Mouse (Mus musculus) thymus, adult 2 months (tissue): ENCODE results near the gene Wbp1l. TPM values are rescaled to one million over a fixed set of nuclear protein-coding genes. Genes with fewer than 3 reads are reported as not detected.

ENCODE experiments used
- DNase-seq: peaks from one replicate; pipeline ENCODE4 v3.0.0; 2021
- H3K27ac ChIP-seq: fragments of 200-500 bp; 2 replicates; pipeline ENCODE4 v1.5.1; 2012; ENCODE audit warnings: low read length, control low read depth; ENCODE audit not compliant: control insufficient read depth, insufficient read depth
- H3K27me3 ChIP-seq: fragments of 200-500 bp; 2 replicates; pipeline ENCODE4 v1.6.1; 2012; ENCODE audit warnings: mild to moderate bottlenecking, low read length, moderate library complexity, mixed read lengths; ENCODE audit not compliant: control insufficient read depth, insufficient read depth
- H3K36me3 ChIP-seq: fragments of 200-500 bp; 2 replicates; pipeline ENCODE4 v1.6.1; 2012; ENCODE audit warnings: mild to moderate bottlenecking, low read length, moderate library complexity; ENCODE audit not compliant: control insufficient read depth, insufficient read depth
- H3K4me1 ChIP-seq: fragments of 200-500 bp; replicated peaks from 2 replicates; pipeline ENCODE4 v1.6.1; 2012; ENCODE audit warnings: low read length; ENCODE audit not compliant: control insufficient read depth, insufficient read depth
- H3K4me3 ChIP-seq: fragments of 200-500 bp; 2 replicates; pipeline ENCODE4 v1.5.1; 2012; ENCODE audit warnings: mild to moderate bottlenecking, low read length, control low read depth, moderate library complexity; ENCODE audit not compliant: control insufficient read depth, insufficient read depth
- CTCF ChIP-seq: fragments of 200-500 bp; IDR thresholded peaks from 2 replicates; pipeline ENCODE4 v1.5.1; 2012; ENCODE audit warnings: mild to moderate bottlenecking, control low read depth, low read length, moderate library complexity, borderline replicate concordance; ENCODE audit not compliant: control insufficient read depth, poor library complexity, insufficient read depth; ENCODE audit errors: extremely low read depth
- POLR2A ChIP-seq: fragments of 200-500 bp; IDR thresholded peaks from 2 replicates; pipeline ENCODE4 v1.6.1; 2012; ENCODE audit warnings: mild to moderate bottlenecking, low read length, control low read depth, moderate library complexity; ENCODE audit not compliant: control insufficient read depth, poor library complexity, insufficient read depth; ENCODE audit errors: extremely low read depth
- WGBS: fragments of 180-500 bp; shearing (Covaris S2); methylation state at CpG from one replicate; pipeline ENCODE4 v1.1.7; 2018; 5-methylcytosine and 5-hydroxymethylcytosine counted together
- polyA plus RNA-seq: library from polyadenylated mRNA; depleted of rRNA; stranded (reverse); fragments of >200 nt; gene quantifications from 2 replicates; pipeline ENCODE4 v1.2.3, GENCODE M21; 2012

The Wbp1l gene
- polyA plus RNA-seq, 1 experiment, result 77.0 TPM

- Histone ChIP-seq H3K36me3 (no peaks in the 10 kb centered on the region), H3K27me3 (no peaks in the 10 kb centered on the region), H3K27ac (no peak within 1 kb of the TSS), H3K4me3 (peak within 1 kb of the TSS; percentile 58), H3K4me1 (peaks cover 9% of the 10 kb centered on the region)
- no peak; the same call in 1 of the 2 replicates for TF ChIP-seq CTCF
- 0 out of 2 replicates have a peak, but pooled peaks have one; percentile 27 for TF ChIP-seq POLR2A
- 1% methylated on average over 65 of the region's 67 CpGs for WGBS
- peak; percentile 92 for DNase-seq
Observed at GRCm38 (mm10) chr19:46572951-46573937, 25.6 kb upstream of the Wbp1l start, which contains the start of the genes Arl3 and Sfxn2. TSS of gene Arl3 (minus strand) at chr19:46573198. TSS of gene Sfxn2 (plus strand) at chr19:46573365.

GRCm38 (mm10) chr19:46573990-46574389 lies 24.9 kb upstream of the Wbp1l start:
- no peaks in the 10 kb centered on the region for H3K36me3 ChIP-seq
- 54% methylated on average over 6 of the region's 6 CpGs for WGBS
- no peak overlapping the region for H3K4me3 ChIP-seq
- no peak for DNase-seq
- TF ChIP-seq POLR2A (no peak), CTCF (no peak)
- H3K27me3 ChIP-seq, result no peaks in the 10 kb centered on the region
- H3K4me1 ChIP-seq, result peaks cover 13% of the 10 kb centered on the region
- H3K27ac ChIP-seq, result no peak overlapping the region

- TF ChIP-seq CTCF (no peak), POLR2A (no peak)
- 94% methylated on average over 4 of the region's 4 CpGs for WGBS
- no peak for DNase-seq
- Histone ChIP-seq H3K4me3 (no peak overlapping the region), H3K27me3 (no peaks in the 10 kb centered on the region), H3K27ac (no peak overlapping the region), H3K36me3 (no peaks in the 10 kb centered on the region), H3K4me1 (peaks cover 13% of the 10 kb centered on the region)
Observed at GRCm38 (mm10) chr19:46575196-46575595, 23.7 kb upstream of the Wbp1l start.

GRCm38 (mm10) chr19:46587823-46588508 lies 10.9 kb upstream of the Wbp1l start:
- Histone ChIP-seq H3K4me1 (no peaks in the 10 kb centered on the region), H3K27ac (no peak overlapping the region), H3K27me3 (no peaks in the 10 kb centered on the region), H3K4me3 (no peak overlapping the region), H3K36me3 (no peaks in the 10 kb centered on the region)
- DNase-seq, result peak; percentile 68
- WGBS, result 73% methylated on average over 13 of the region's 13 CpGs
- no peak for TF ChIP-seq POLR2A
- peak; percentile 84; the same call in 1 of the 2 replicates for TF ChIP-seq CTCF

GRCm38 (mm10) chr19:46591575-46591974 lies 7.3 kb upstream of the Wbp1l start:
- H3K36me3 ChIP-seq, result no peaks in the 10 kb centered on the region
- H3K27ac ChIP-seq, result no peak overlapping the region
- no peaks in the 10 kb centered on the region for H3K27me3 ChIP-seq
- TF ChIP-seq POLR2A (no peak), CTCF (no peak)
- H3K4me1 ChIP-seq, result no peaks in the 10 kb centered on the region
- no peak for DNase-seq
- WGBS, result 92% methylated on average over 6 of the region's 6 CpGs
- H3K4me3 ChIP-seq, result no peak overlapping the region

- H3K4me1 ChIP-seq, result no peaks in the 10 kb centered on the region
- no peak for TF ChIP-seq POLR2A
- TF ChIP-seq CTCF, result no peak
- no peak for DNase-seq
- no peak overlapping the region for H3K27ac ChIP-seq
- H3K27me3 ChIP-seq, result no peaks in the 10 kb centered on the region
- no peak overlapping the region for H3K4me3 ChIP-seq
- WGBS, result 96% methylated on average over 9 of the region's 9 CpGs
- H3K36me3 ChIP-seq, result no peaks in the 10 kb centered on the region
Observed at GRCm38 (mm10) chr19:46592751-46593439, 6.0 kb upstream of the Wbp1l start.
